Mouse (Mus musculus): Measurements from ENCODE around the gene Acbd4. TPM values are rescaled to one million over a fixed set of nuclear protein-coding genes. Genes with fewer than 3 reads are reported as not detected.

The Acbd4 gene
- polyA plus RNA-seq, 1 experiment from 2014 or later, result 56.5 TPM

GRCm38 (mm10) chr11:103141101-103141943 is 39.8 kb downstream of the Acbd4 start:
- DNase-seq (no peak), ATAC-seq (peak; percentile 34)
- no peak for TF ChIP-seq CTCF (IDR thresholded peaks at IDR 0.05; ENCODE audit: low read depth)
- no peak for TF ChIP-seq EP300 (IDR thresholded peaks at IDR 0.05; ENCODE audit: low read depth)
- Histone ChIP-seq H3K4me1 (ENCODE audit: insufficient read depth) (peaks cover 20% of the 10 kb centered on the region), H3K9ac (replicated peaks) (no peak overlapping the region), H3K36me3 (replicated peaks; ENCODE audit: insufficient read depth, low read length) (no peaks in the 10 kb centered on the region), H3K9me3 (ENCODE audit: low read length) (no peaks in the 10 kb centered on the region), H3K27me3 (ENCODE audit: insufficient read depth, low read length) (no peaks in the 10 kb centered on the region), H3K27ac (ENCODE audit: low read depth) (peak overlapping the region; percentile 64), H3K4me3 (ENCODE audit: low read depth, low read length) (no peak overlapping the region), H3K4me2 (ENCODE audit: low read depth, low read length) (no peak overlapping the region)
- 38% methylated on average over 11 of the region's 11 CpGs for WGBS (ENCODE audit: insufficient replicate concordance)

GRCm38 (mm10) chr11:103141944-103142255 is 40.4 kb downstream of the Acbd4 start:
- no peaks in the 10 kb centered on the region for H3K27me3 ChIP-seq (ENCODE audit: insufficient read depth, low read length)
- no peaks in the 10 kb centered on the region for H3K36me3 ChIP-seq (replicated peaks; ENCODE audit: insufficient read depth, low read length)
- H3K4me3 ChIP-seq (ENCODE audit: low read depth, low read length), result no peak overlapping the region
- peak; percentile 25; the same call in 1 of the 2 replicates for ATAC-seq
- 50% methylated on average over 1 of the region's 1 CpGs for WGBS (ENCODE audit: insufficient replicate concordance)
- no peak overlapping the region for H3K4me2 ChIP-seq (ENCODE audit: low read depth, low read length)
- H3K27ac ChIP-seq (ENCODE audit: low read depth), result peak overlapping the region; percentile 64
- TF ChIP-seq CTCF (IDR thresholded peaks at IDR 0.05; ENCODE audit: low read depth), result no peak
- no peak for TF ChIP-seq EP300 (IDR thresholded peaks at IDR 0.05; ENCODE audit: low read depth)
- no peak for DNase-seq
- peaks cover 24% of the 10 kb centered on the region for H3K4me1 ChIP-seq (ENCODE audit: insufficient read depth)
- no peaks in the 10 kb centered on the region for H3K9me3 ChIP-seq (ENCODE audit: low read length)
- H3K9ac ChIP-seq (replicated peaks), result no peak overlapping the region

GRCm38 (mm10) chr11:103142441-103143182 is 41.1 kb downstream of the Acbd4 start:
- H3K4me2 ChIP-seq (ENCODE audit: low read depth, low read length), result peak overlapping the region; percentile 6; the same call in 1 of the 2 replicates
- peaks cover 24% of the 10 kb centered on the region for H3K4me1 ChIP-seq (ENCODE audit: insufficient read depth)
- TF ChIP-seq CTCF (IDR thresholded peaks at IDR 0.05; ENCODE audit: low read depth) (peak; percentile 21; the same call in 1 of the 2 replicates), EP300 (IDR thresholded peaks at IDR 0.05; ENCODE audit: low read depth) (no peak)
- WGBS (ENCODE audit: insufficient replicate concordance), result 32% methylated on average over 8 of the region's 8 CpGs
- peak; percentile 37 for ATAC-seq
- DNase-seq, result no peak
- no peaks in the 10 kb centered on the region for H3K9me3 ChIP-seq (ENCODE audit: low read length)
- H3K4me3 ChIP-seq (ENCODE audit: low read depth, low read length), result no peak overlapping the region
- no peaks in the 10 kb centered on the region for H3K36me3 ChIP-seq (replicated peaks; ENCODE audit: insufficient read depth, low read length)
- H3K9ac ChIP-seq (replicated peaks), result no peak overlapping the region
- peak overlapping the region; percentile 64 for H3K27ac ChIP-seq (ENCODE audit: low read depth)
- no peaks in the 10 kb centered on the region for H3K27me3 ChIP-seq (ENCODE audit: insufficient read depth, low read length)

GRCm38 (mm10) chr11:103144309-103145285 is 43.1 kb downstream of the Acbd4 start:
- Histone ChIP-seq H3K27me3 (ENCODE audit: insufficient read depth, low read length) (no peaks in the 10 kb centered on the region), H3K9me3 (ENCODE audit: low read length) (no peaks in the 10 kb centered on the region), H3K4me2 (ENCODE audit: low read depth, low read length) (no peak overlapping the region), H3K4me1 (ENCODE audit: insufficient read depth) (peaks cover 24% of the 10 kb centered on the region), H3K27ac (ENCODE audit: low read depth) (peak overlapping the region; percentile 39; the same call in 1 of the 2 replicates), H3K36me3 (replicated peaks; ENCODE audit: insufficient read depth, low read length) (no peaks in the 10 kb centered on the region), H3K4me3 (ENCODE audit: low read depth, low read length) (no peak overlapping the region), H3K9ac (replicated peaks) (no peak overlapping the region)
- 49% methylated on average over 12 of the region's 12 CpGs for WGBS (ENCODE audit: insufficient replicate concordance)
- TF ChIP-seq EP300 (IDR thresholded peaks at IDR 0.05; ENCODE audit: low read depth) (no peak), CTCF (IDR thresholded peaks at IDR 0.05; ENCODE audit: low read depth) (no peak)
- DNase-seq, result no peak
- peak; percentile 20; the same call in 1 of the 2 replicates for ATAC-seq

GRCm38 (mm10) chr11:103146386-103146785 is 44.9 kb downstream of the Acbd4 start:
- ATAC-seq, result no peak
- DNase-seq, result no peak
- Histone ChIP-seq H3K27ac (ENCODE audit: low read depth) (no peak overlapping the region), H3K4me1 (ENCODE audit: insufficient read depth) (peaks cover 23% of the 10 kb centered on the region), H3K4me3 (ENCODE audit: low read depth, low read length) (no peak overlapping the region), H3K36me3 (replicated peaks; ENCODE audit: insufficient read depth, low read length) (no peaks in the 10 kb centered on the region), H3K27me3 (ENCODE audit: insufficient read depth, low read length) (no peaks in the 10 kb centered on the region), H3K9ac (replicated peaks) (no peak overlapping the region), H3K9me3 (ENCODE audit: low read length) (no peaks in the 10 kb centered on the region), H3K4me2 (ENCODE audit: low read depth, low read length) (no peak overlapping the region)
- TF ChIP-seq CTCF (IDR thresholded peaks at IDR 0.05; ENCODE audit: low read depth), result no peak
- TF ChIP-seq EP300 (IDR thresholded peaks at IDR 0.05; ENCODE audit: low read depth), result no peak
- WGBS (ENCODE audit: insufficient replicate concordance), result 66% methylated on average over 4 of the region's 4 CpGs
